Mouse (Mus musculus): ENCODE results near the gene Amacr.

The Amacr gene

GRCm38 (mm10) chr15:11035947-11036474 is 54.5 kb downstream of the Amacr start:
- peaks cover 33% of the 10 kb centered on the region for H3K4me1 ChIP-seq (replicated peaks; ENCODE audit: low read depth, low read length)
- no peaks in the 10 kb centered on the region for H3K9me3 ChIP-seq (ENCODE audit: low read length)
- TF ChIP-seq NANOG (IDR thresholded peaks at IDR 0.05; ENCODE audit: borderline replicate concordance, low read length) (no peak), CTCF (conservative IDR thresholded peaks at IDR 0.05; ENCODE audit: low read length) (no peak), POU5F1 (IDR thresholded peaks at IDR 0.05; ENCODE audit: borderline replicate concordance, low read length) (no peak)
- H3K36me3 ChIP-seq (ENCODE audit: insufficient read depth, low read length): no peaks in the 10 kb centered on the region
- peak overlapping the region; percentile 71 for H3K4me3 ChIP-seq (replicated peaks; ENCODE audit: low read length)
- peaks cover 77% of the 10 kb centered on the region for H3K27me3 ChIP-seq (ENCODE audit: insufficient read depth, low read length)

- Histone ChIP-seq H3K9me3 (ENCODE audit: low read length) (no peaks in the 10 kb centered on the region), H3K36me3 (ENCODE audit: insufficient read depth, low read length) (no peaks in the 10 kb centered on the region), H3K4me3 (replicated peaks; ENCODE audit: low read length) (peak overlapping the region; percentile 71), H3K27me3 (ENCODE audit: insufficient read depth, low read length) (peaks cover 74% of the 10 kb centered on the region), H3K4me1 (replicated peaks; ENCODE audit: low read depth, low read length) (peaks cover 33% of the 10 kb centered on the region)
- TF ChIP-seq NANOG (IDR thresholded peaks at IDR 0.05; ENCODE audit: borderline replicate concordance, low read length) (no peak), POU5F1 (IDR thresholded peaks at IDR 0.05; ENCODE audit: borderline replicate concordance, low read length) (no peak), CTCF (conservative IDR thresholded peaks at IDR 0.05; ENCODE audit: low read length) (no peak)
These were observed 55.2 kb downstream of the Amacr start for GRCm38 (mm10) chr15:11036535-11037375.

GRCm38 (mm10) chr15:11037376-11037695 is 55.8 kb downstream of the Amacr start:
- Histone ChIP-seq H3K27me3 (ENCODE audit: insufficient read depth, low read length) (peaks cover 68% of the 10 kb centered on the region), H3K9me3 (ENCODE audit: low read length) (no peaks in the 10 kb centered on the region), H3K4me3 (replicated peaks; ENCODE audit: low read length) (peak overlapping the region; percentile 71), H3K4me1 (replicated peaks; ENCODE audit: low read depth, low read length) (peaks cover 33% of the 10 kb centered on the region), H3K36me3 (ENCODE audit: insufficient read depth, low read length) (no peaks in the 10 kb centered on the region)
- no peak for TF ChIP-seq POU5F1 (IDR thresholded peaks at IDR 0.05; ENCODE audit: borderline replicate concordance, low read length)
- TF ChIP-seq CTCF (conservative IDR thresholded peaks at IDR 0.05; ENCODE audit: low read length): no peak
- no peak for TF ChIP-seq NANOG (IDR thresholded peaks at IDR 0.05; ENCODE audit: borderline replicate concordance, low read length)

GRCm38 (mm10) chr15:11037711-11038110 is 56.2 kb downstream of the Amacr start, which contains the start of gene Rxfp3:
Gene Rxfp3 (minus strand): TSS chr15:11037991.
- Histone ChIP-seq H3K36me3 (ENCODE audit: insufficient read depth, low read length) (no peaks in the 10 kb centered on the region), H3K4me1 (replicated peaks; ENCODE audit: low read depth, low read length) (peaks cover 33% of the 10 kb centered on the region), H3K4me3 (replicated peaks; ENCODE audit: low read length) (peak within 1 kb of the TSS; percentile 71), H3K27me3 (ENCODE audit: insufficient read depth, low read length) (peaks cover 67% of the 10 kb centered on the region), H3K9me3 (ENCODE audit: low read length) (no peaks in the 10 kb centered on the region)
- TF ChIP-seq POU5F1 (IDR thresholded peaks at IDR 0.05; ENCODE audit: borderline replicate concordance, low read length) (no peak), NANOG (IDR thresholded peaks at IDR 0.05; ENCODE audit: borderline replicate concordance, low read length) (no peak), CTCF (conservative IDR thresholded peaks at IDR 0.05; ENCODE audit: low read length) (no peak)

- Histone ChIP-seq H3K4me3 (replicated peaks; ENCODE audit: low read length) (no peak overlapping the region), H3K27me3 (ENCODE audit: insufficient read depth, low read length) (peaks cover 61% of the 10 kb centered on the region), H3K36me3 (ENCODE audit: insufficient read depth, low read length) (no peaks in the 10 kb centered on the region), H3K4me1 (replicated peaks; ENCODE audit: low read depth, low read length) (peaks cover 33% of the 10 kb centered on the region), H3K9me3 (ENCODE audit: low read length) (no peaks in the 10 kb centered on the region)
- TF ChIP-seq NANOG (IDR thresholded peaks at IDR 0.05; ENCODE audit: borderline replicate concordance, low read length) (no peak), CTCF (conservative IDR thresholded peaks at IDR 0.05; ENCODE audit: low read length) (peak; percentile 99)
These were observed 56.9 kb downstream of the Amacr start for GRCm38 (mm10) chr15:11038476-11038875.

GRCm38 (mm10) chr15:11040067-11040466 is 58.5 kb downstream of the Amacr start:
- TF ChIP-seq CTCF (conservative IDR thresholded peaks at IDR 0.05; ENCODE audit: low read length) (no peak), NANOG (IDR thresholded peaks at IDR 0.05; ENCODE audit: borderline replicate concordance, low read length) (no peak), POU5F1 (IDR thresholded peaks at IDR 0.05; ENCODE audit: borderline replicate concordance, low read length) (no peak)
- H3K4me3 ChIP-seq (replicated peaks; ENCODE audit: low read length): no peak overlapping the region
- peaks cover 9% of the 10 kb centered on the region for H3K9me3 ChIP-seq (ENCODE audit: low read length)
- no peaks in the 10 kb centered on the region for H3K36me3 ChIP-seq (ENCODE audit: insufficient read depth, low read length)
- peaks cover 46% of the 10 kb centered on the region for H3K27me3 ChIP-seq (ENCODE audit: insufficient read depth, low read length)
- H3K4me1 ChIP-seq (replicated peaks; ENCODE audit: low read depth, low read length): peaks cover 33% of the 10 kb centered on the region

- H3K36me3 ChIP-seq (ENCODE audit: insufficient read depth, low read length): no peaks in the 10 kb centered on the region
- peaks cover 9% of the 10 kb centered on the region for H3K9me3 ChIP-seq (ENCODE audit: low read length)
These were observed 59.7 kb downstream of the Amacr start for GRCm38 (mm10) chr15:11041229-11041628.

GRCm38 (mm10) chr15:11042828-11043227 is 61.3 kb downstream of the Amacr start:
- peaks cover 9% of the 10 kb centered on the region for H3K9me3 ChIP-seq (ENCODE audit: low read length)
- TF ChIP-seq NANOG (IDR thresholded peaks at IDR 0.05; ENCODE audit: borderline replicate concordance, low read length) (no peak), POU5F1 (IDR thresholded peaks at IDR 0.05; ENCODE audit: borderline replicate concordance, low read length) (no peak), CTCF (conservative IDR thresholded peaks at IDR 0.05; ENCODE audit: low read length) (no peak)

More at GRCm38 (mm10) chr15:11041229-11041628, 59.7 kb downstream of the Amacr start:
- Histone ChIP-seq H3K27me3 (ENCODE audit: insufficient read depth, low read length) (peaks cover 34% of the 10 kb centered on the region), H3K4me3 (replicated peaks; ENCODE audit: low read length) (no peak overlapping the region), H3K4me1 (replicated peaks; ENCODE audit: low read depth, low read length) (peaks cover 21% of the 10 kb centered on the region)
- TF ChIP-seq CTCF (conservative IDR thresholded peaks at IDR 0.05; ENCODE audit: low read length): no peak
- TF ChIP-seq NANOG (IDR thresholded peaks at IDR 0.05; ENCODE audit: borderline replicate concordance, low read length): no peak
- TF ChIP-seq POU5F1 (IDR thresholded peaks at IDR 0.05; ENCODE audit: borderline replicate concordance, low read length): no peak

More at GRCm38 (mm10) chr15:11042828-11043227, 61.3 kb downstream of the Amacr start:
- Histone ChIP-seq H3K4me3 (replicated peaks; ENCODE audit: low read length) (no peak overlapping the region), H3K36me3 (ENCODE audit: insufficient read depth, low read length) (no peaks in the 10 kb centered on the region), H3K27me3 (ENCODE audit: insufficient read depth, low read length) (peaks cover 18% of the 10 kb centered on the region), H3K4me1 (replicated peaks; ENCODE audit: low read depth, low read length) (peaks cover 6% of the 10 kb centered on the region)

Data from E14TG2a.4 (cell line).